In the genomic region with DNA sequence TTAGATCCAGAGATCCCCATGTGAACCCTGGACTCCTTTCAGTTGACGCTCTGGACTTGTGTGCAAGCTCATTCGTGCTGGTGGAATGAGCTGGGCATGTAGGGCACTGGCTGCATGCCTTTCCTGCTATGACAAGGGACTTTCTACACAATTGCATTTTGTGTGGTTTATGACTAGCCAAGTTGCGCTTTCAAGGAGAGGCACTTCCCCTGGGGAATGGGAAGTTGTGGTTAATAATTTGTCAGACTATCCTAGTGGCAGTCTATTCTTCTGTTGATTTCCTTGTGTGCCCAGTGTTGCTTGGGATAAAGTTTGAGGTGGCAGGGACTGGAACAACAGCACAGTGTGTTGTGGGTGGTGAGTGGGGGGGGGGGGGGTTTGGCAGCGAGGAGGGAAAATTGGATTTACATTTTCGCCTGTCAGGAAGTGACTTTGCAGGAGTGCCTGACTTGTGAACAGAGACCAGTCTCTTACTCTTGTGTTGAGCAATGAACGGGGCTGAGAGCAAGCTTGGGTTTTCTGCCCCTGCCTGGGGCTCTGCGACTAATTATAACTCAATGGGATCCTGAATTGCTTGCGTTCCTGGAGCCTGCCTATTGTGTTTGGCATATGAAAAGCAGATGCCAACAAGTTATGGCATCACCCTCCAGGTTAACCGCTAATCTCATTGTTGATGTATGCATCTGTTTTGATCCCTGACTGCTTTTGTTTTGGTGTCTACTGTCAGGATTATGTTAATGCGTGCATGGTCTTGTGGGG, we compare ENCODE assay signal across 10 mouse cellular contexts. TPM values are rescaled to one million over a fixed set of nuclear protein-coding genes. Genes with fewer than 3 reads are reported as not detected.
DNase-seq lines count a peak whose midpoint lies in the region; ATAC-seq and TF ChIP-seq lines count a peak whose summit lies in the region.
"Had no signal": no experiment of that assay in that cellular context is flagged by ENCODE, and none has a peak within 500 bp of the region (broad histone marks: within the 10 kb centered on the region; RNA-seq: fewer than 3 reads in every experiment).

No protein-coding gene starts in this region.

- TF ChIP-seq POLR2A in liver, adult 2 months (IDR thresholded peaks at IDR 0.05; ENCODE audit: extremely low read depth, insufficient read depth, low read length) = no peak

- no peaks in the 10 kb centered on the region for H3K9me3 ChIP-seq in embryonic facial prominence, embryonic 14.5 days (ENCODE audit: control insufficient read depth, low read length)
- H3K9me3 ChIP-seq in limb, embryonic 12.5 days = no peaks in the 10 kb centered on the region
- H3K9me3 ChIP-seq: forebrain, embryonic 15.5 days; midbrain, embryonic 12.5 days had no signal

- H3K36me3 ChIP-seq in liver, adult 2 months (ENCODE audit: control insufficient read depth, insufficient read depth, low read length) = no peaks in the 10 kb centered on the region
- no peaks in the 10 kb centered on the region for H3K36me3 ChIP-seq in embryonic facial prominence, embryonic 14.5 days (ENCODE audit: control insufficient read depth, insufficient read depth, low read length)
- H3K36me3 ChIP-seq in limb, embryonic 12.5 days = peaks cover 14% of the 10 kb centered on the region; the same call in 1 of the 2 replicates
- H3K36me3 ChIP-seq: forebrain, embryonic 15.5 days; midbrain, embryonic 12.5 days had no signal

- ATAC-seq in embryonic facial prominence, embryonic 14.5 days (ENCODE audit: low read depth) = peak; percentile 54
- ATAC-seq in limb, embryonic 12.5 days (ENCODE audit: insufficient number of reproducible peaks, insufficient read depth, low FRiP score, low TSS enrichment, low read depth) = no peak
- ATAC-seq in neutrophil, adult 5-6 weeks (ENCODE audit: extremely low read depth, insufficient number of reproducible peaks, low FRiP score, poor library complexity, severe bottlenecking) = peak; percentile 32; the same call in 1 of the 2 replicates
- ATAC-seq: forebrain, embryonic 15.5 days had no signal

- no peak for TF ChIP-seq CTCF in liver, adult 2 months (IDR thresholded peaks at IDR 0.05; ENCODE audit: low read depth, low read length)

- H3K4me1 ChIP-seq in liver, adult 2 months (ENCODE audit: control insufficient read depth, insufficient read depth, low read length) = peaks cover 5% of the 10 kb centered on the region
- peaks cover 19% of the 10 kb centered on the region for H3K4me1 ChIP-seq in embryonic facial prominence, embryonic 14.5 days (ENCODE audit: control insufficient read depth, insufficient read depth, low read length)
- peaks cover 45% of the 10 kb centered on the region for H3K4me1 ChIP-seq in limb, embryonic 12.5 days (replicated peaks)

- no peaks in the 10 kb centered on the region for H3K27me3 ChIP-seq in liver, adult 2 months (ENCODE audit: control insufficient read depth, insufficient read depth, low read length)
- H3K27me3 ChIP-seq in embryonic facial prominence, embryonic 14.5 days (replicated peaks; ENCODE audit: control insufficient read depth, insufficient read depth, low read length) = no peaks in the 10 kb centered on the region
- H3K27me3 ChIP-seq in limb, embryonic 12.5 days = no peaks in the 10 kb centered on the region

- WGBS in liver, adult 2 months = 35% methylated on average over 10 of the region's 10 CpGs
- WGBS in embryonic facial prominence, embryonic 14.5 days = 22% methylated on average over 10 of the region's 10 CpGs
- WGBS in limb, embryonic 12.5 days = 38% methylated on average over 10 of the region's 10 CpGs

- H3K27ac ChIP-seq in liver, adult 2 months (replicated peaks; ENCODE audit: insufficient read depth, low read depth, low read length) = no peak overlapping the region
- peak overlapping the region; percentile 49 for H3K27ac ChIP-seq in embryonic facial prominence, embryonic 14.5 days (replicated peaks; ENCODE audit: low read depth, low read length)
- H3K27ac ChIP-seq in limb, embryonic 12.5 days = peak overlapping the region; percentile 60
- H3K27ac ChIP-seq: forebrain, embryonic 15.5 days; midbrain, embryonic 12.5 days had no signal

- no peak overlapping the region for H3K9ac ChIP-seq in liver, adult 2 months (ENCODE audit: low read depth, low read length)
- H3K9ac ChIP-seq in embryonic facial prominence, embryonic 14.5 days (ENCODE audit: low read depth, low read length) = no peak overlapping the region
- H3K9ac ChIP-seq in limb, embryonic 12.5 days (replicated peaks) = no peak overlapping the region
- H3K9ac ChIP-seq: forebrain, embryonic 15.5 days; midbrain, embryonic 12.5 days had no signal

- H3K4me2 ChIP-seq in embryonic facial prominence, embryonic 14.5 days (ENCODE audit: low read depth, low read length) = no peak overlapping the region; the same call in 1 of the 2 replicates
- 0 out of 2 replicates have a peak overlapping the region, but pooled peaks have one; percentile 2 for H3K4me2 ChIP-seq in limb, embryonic 12.5 days
- H3K4me2 ChIP-seq: forebrain, embryonic 15.5 days; midbrain, embryonic 12.5 days had no signal

- no peaks in the 10 kb centered on the region for H3K79me2 ChIP-seq in liver, adult 2 months (ENCODE audit: control insufficient read depth, insufficient read depth, low read length)

- no peak overlapping the region for H3K4me3 ChIP-seq in liver, adult 2 months (ENCODE audit: insufficient read depth, low read depth, low read length)
- H3K4me3 ChIP-seq in embryonic facial prominence, embryonic 14.5 days (ENCODE audit: low read depth, low read length) = no peak overlapping the region
- no peak overlapping the region for H3K4me3 ChIP-seq in limb, embryonic 12.5 days (replicated peaks)
- H3K4me3 ChIP-seq: forebrain, embryonic 15.5 days; midbrain, embryonic 12.5 days had no signal

- DNase-seq in liver, adult 2 months (ENCODE audit: extremely low read depth, low read depth, low spot score) = peak; percentile 33
- DNase-seq in liver = no peak
- peak; percentile 82 for DNase-seq in embryonic facial prominence, embryonic 14.5 days (ENCODE audit: low spot score)
- no peak for DNase-seq in adrenal gland, adult 8-10 months
- no peak for DNase-seq in layer of hippocampus, postnatal 25 days (ENCODE audit: extremely low spot score in 1 of 2, low spot score in 1 of 2)
- no peak for DNase-seq in neural tube, embryonic 10.5 days (ENCODE audit: extremely low spot score, low spot score)

RNA-seq across cellular contexts. Expression of gene Rmi2, which starts 3.8 kb away (rescaled TPM):
- 0.09 and 0.34 TPM in 2 replicates for total RNA-seq in liver, adult 2 months (2014; rRNA removed)
- polyA plus RNA-seq in liver, adult 2 months (2012; rRNA removed) = 0.06 TPM in 1 of 2 replicates, not detected in the other
- polyA plus RNA-seq in embryonic facial prominence, embryonic 14.5 days (2014; fragmentation: Nextera tagmentation; extraction: Ambion mirVana) = 2.0 and 3.3 TPM in 2 replicates
- polyA plus RNA-seq in limb, embryonic 12.5 days (2016; fragmentation: Nextera tagmentation; extraction: Ambion mirVana) = 5.1 and 5.6 TPM in 2 replicates
- total RNA-seq in neutrophil, adult 5-6 weeks (2017) = 0.47 and 0.61 TPM in 2 replicates
- total RNA-seq in adrenal gland, adult 8-10 months (2022) = under 1 TPM; 0.43 to 0.74 (median 0.48) TPM
- total RNA-seq in layer of hippocampus, postnatal 25 days (2021) = under 1 TPM; 0.17 to 0.28 TPM

RNA-seq across cellular contexts. Expression of gene Gm11172, which starts 26.0 kb away (rescaled TPM):
- not detected in 2 replicates for total RNA-seq in liver, adult 2 months (2014; rRNA removed)
- not detected in 2 replicates for polyA plus RNA-seq in liver, adult 2 months (2012; rRNA removed)
- polyA plus RNA-seq in embryonic facial prominence, embryonic 14.5 days (2014; fragmentation: Nextera tagmentation; extraction: Ambion mirVana) = not detected in 2 replicates
- not detected in 2 replicates for polyA plus RNA-seq in limb, embryonic 12.5 days (2016; fragmentation: Nextera tagmentation; extraction: Ambion mirVana)
- total RNA-seq in neutrophil, adult 5-6 weeks (2017) = not detected in 2 replicates
- not detected for total RNA-seq in adrenal gland, adult 8-10 months (2022)
- total RNA-seq in layer of hippocampus, postnatal 25 days (2021) = not detected
- polyA plus RNA-seq: forebrain, embryonic 15.5 days; midbrain, embryonic 12.5 days had no signal

RNA-seq across cellular contexts. Expression of gene Prm1, which starts 33.0 kb away (rescaled TPM):
- total RNA-seq in liver, adult 2 months (2014; rRNA removed) = not detected in 2 replicates
- polyA plus RNA-seq in liver, adult 2 months (2012; rRNA removed) = 0.70 TPM in 1 of 2 replicates, not detected in the other
- polyA plus RNA-seq in embryonic facial prominence, embryonic 14.5 days (2014; fragmentation: Nextera tagmentation; extraction: Ambion mirVana) = not detected in 2 replicates
- polyA plus RNA-seq in limb, embryonic 12.5 days (2016; fragmentation: Nextera tagmentation; extraction: Ambion mirVana) = 0.51 TPM in 1 of 2 replicates, not detected in the other
- total RNA-seq in neutrophil, adult 5-6 weeks (2017) = not detected in 2 replicates
- not detected for total RNA-seq in adrenal gland, adult 8-10 months (2022)
- total RNA-seq in layer of hippocampus, postnatal 25 days (2021) = not detected
- polyA plus RNA-seq: forebrain, embryonic 15.5 days; midbrain, embryonic 12.5 days had no signal

RNA-seq across cellular contexts. Expression of gene Prm2, which starts 42.7 kb away (rescaled TPM):
- not detected in 2 replicates for total RNA-seq in liver, adult 2 months (2014; rRNA removed)
- 0.22 TPM in 1 of 2 replicates, not detected in the other for polyA plus RNA-seq in liver, adult 2 months (2012; rRNA removed)
- polyA plus RNA-seq in embryonic facial prominence, embryonic 14.5 days (2014; fragmentation: Nextera tagmentation; extraction: Ambion mirVana) = not detected in 2 replicates
- polyA plus RNA-seq in limb, embryonic 12.5 days (2016; fragmentation: Nextera tagmentation; extraction: Ambion mirVana) = not detected in 2 replicates
- total RNA-seq in neutrophil, adult 5-6 weeks (2017) = not detected in 2 replicates
- total RNA-seq in adrenal gland, adult 8-10 months (2022) = not detected
- total RNA-seq in layer of hippocampus, postnatal 25 days (2021) = not detected
- polyA plus RNA-seq: forebrain, embryonic 15.5 days; midbrain, embryonic 12.5 days had no signal

RNA-seq across cellular contexts. Expression of gene Prm3, which starts 48.0 kb away (rescaled TPM):
- not detected in 2 replicates for total RNA-seq in liver, adult 2 months (2014; rRNA removed)
- polyA plus RNA-seq in liver, adult 2 months (2012; rRNA removed) = not detected in 2 replicates
- not detected in 2 replicates for polyA plus RNA-seq in embryonic facial prominence, embryonic 14.5 days (2014; fragmentation: Nextera tagmentation; extraction: Ambion mirVana)
- polyA plus RNA-seq in limb, embryonic 12.5 days (2016; fragmentation: Nextera tagmentation; extraction: Ambion mirVana) = not detected in 2 replicates
- not detected in 2 replicates for total RNA-seq in neutrophil, adult 5-6 weeks (2017)
- total RNA-seq in adrenal gland, adult 8-10 months (2022) = not detected
- total RNA-seq in layer of hippocampus, postnatal 25 days (2021) = not detected
- polyA plus RNA-seq: forebrain, embryonic 15.5 days; midbrain, embryonic 12.5 days had no signal

Comparison
In these comparisons a context has a peak if more than half of its experiments do, and no peak if none do; other contexts are left out.
1. DNase-seq: peak in liver, adult 2 months (single experiment) and embryonic facial prominence, embryonic 14.5 days (single experiment); none in liver (single experiment), adrenal gland, adult 8-10 months (single experiment), layer of hippocampus, postnatal 25 days (0 of 2) and neural tube, embryonic 10.5 days (single experiment).